ENCODE assay signal across 27 mouse cellular contexts in the genomic region with DNA sequence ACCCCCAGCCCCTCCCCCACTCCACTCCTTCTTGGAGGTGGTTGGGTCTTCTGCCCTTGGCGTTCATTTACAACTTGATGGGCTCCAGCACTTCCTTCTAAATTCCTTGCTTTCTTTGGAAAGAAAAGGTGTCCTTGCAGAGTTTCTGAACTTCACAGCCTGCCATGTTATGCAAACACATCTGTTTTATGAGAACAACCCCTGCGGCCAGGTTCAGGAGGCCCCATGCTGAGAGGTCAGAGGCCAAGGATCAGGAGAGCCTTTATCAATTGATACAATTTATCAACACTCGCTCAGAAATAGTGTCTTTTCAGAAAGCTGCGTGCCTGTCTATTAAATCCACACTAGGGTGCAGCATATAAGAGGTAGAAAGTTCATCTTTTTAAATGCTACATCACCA. TPM values are rescaled to one million over a fixed set of nuclear protein-coding genes. Genes with fewer than 3 reads are reported as not detected.
A peak's percentile ranks its signal among the peaks of the same experiment; 100 is the strongest.
DNase-seq lines count a peak whose midpoint lies in the region; ATAC-seq and TF ChIP-seq lines count a peak whose summit lies in the region.
"Had no signal": no experiment of that assay in that cellular context is flagged by ENCODE, and none has a peak within 500 bp of the region (broad histone marks: within the 10 kb centered on the region; RNA-seq: fewer than 3 reads in every experiment).

No protein-coding gene starts in this region.

- peak; percentile 14 for TF ChIP-seq CTCF in midbrain, postnatal 0 days (IDR thresholded peaks at IDR 0.05)
- no peak for TF ChIP-seq CTCF in ES-Bruce4 (IDR thresholded peaks at IDR 0.05; ENCODE audit: low read depth, low read length)

- no peaks in the 10 kb centered on the region for H3K9me3 ChIP-seq in midbrain, postnatal 0 days (ENCODE audit: low read length)
- no peaks in the 10 kb centered on the region for H3K9me3 ChIP-seq in midbrain, embryonic 16.5 days (replicated peaks; ENCODE audit: control insufficient read depth, low read length, poor library complexity, severe bottlenecking)
- H3K9me3 ChIP-seq in ES-Bruce4 (replicated peaks; ENCODE audit: control insufficient read depth, insufficient read depth, low read length, poor library complexity, severe bottlenecking) = no peaks in the 10 kb centered on the region
- H3K9me3 ChIP-seq in hindbrain, embryonic 16.5 days (ENCODE audit: control insufficient read depth, low read length) = no peaks in the 10 kb centered on the region
- H3K9me3 ChIP-seq: embryonic facial prominence, embryonic 12.5 days; embryonic facial prominence, embryonic 15.5 days; heart, embryonic 12.5 days; heart, embryonic 15.5 days; hindbrain, embryonic 10.5 days; hindbrain, embryonic 13.5 days had no signal

- no peaks in the 10 kb centered on the region for H3K36me3 ChIP-seq in midbrain, postnatal 0 days (ENCODE audit: insufficient read depth, low read length)
- no peaks in the 10 kb centered on the region for H3K36me3 ChIP-seq in midbrain, embryonic 16.5 days (ENCODE audit: control insufficient read depth, insufficient read depth, low read length)
- no peaks in the 10 kb centered on the region for H3K36me3 ChIP-seq in ES-Bruce4 (ENCODE audit: control insufficient read depth, insufficient read depth, low read length, poor library complexity, severe bottlenecking)
- H3K36me3 ChIP-seq in hindbrain, embryonic 16.5 days (ENCODE audit: control insufficient read depth, insufficient read depth, low read length) = no peaks in the 10 kb centered on the region
- H3K36me3 ChIP-seq: embryonic facial prominence, embryonic 12.5 days; embryonic facial prominence, embryonic 15.5 days; heart, embryonic 12.5 days; heart, embryonic 15.5 days; hindbrain, embryonic 10.5 days; hindbrain, embryonic 13.5 days had no signal

- no peak for DNase-seq in midbrain, postnatal 0 days (ENCODE audit: low spot score)
- DNase-seq in R1 (ENCODE audit: low read depth, low spot score) = peak; percentile 94
- no peak for DNase-seq in cerebellum, postnatal 4 days (ENCODE audit: low spot score in 2 of 2)
- DNase-seq: adrenal gland, adult 2 months; adrenal gland, postnatal 14 days; B cell, adult 2 months; cerebellum, adult 11-12 months; cerebellum, adult 9-10 months; cerebellum, postnatal 14 days; forebrain, postnatal 0 days; gastrocnemius, postnatal 25 days; heart, adult 18-20 months; heart, postnatal 10 days; heart, postnatal 36 days had no signal

- no peak overlapping the region for H3K4me2 ChIP-seq in midbrain, postnatal 0 days (ENCODE audit: low read depth, low read length, poor library complexity, severe bottlenecking)
- no peak overlapping the region for H3K4me2 ChIP-seq in midbrain, embryonic 16.5 days (ENCODE audit: low read length)
- H3K4me2 ChIP-seq in hindbrain, embryonic 16.5 days (ENCODE audit: low read length) = no peak overlapping the region
- H3K4me2 ChIP-seq: embryonic facial prominence, embryonic 12.5 days; embryonic facial prominence, embryonic 15.5 days; heart, embryonic 12.5 days; heart, embryonic 15.5 days; hindbrain, embryonic 13.5 days had no signal

- H3K27me3 ChIP-seq in midbrain, postnatal 0 days (ENCODE audit: insufficient read depth, low read length) = no peaks in the 10 kb centered on the region
- no peaks in the 10 kb centered on the region for H3K27me3 ChIP-seq in midbrain, embryonic 16.5 days (ENCODE audit: control insufficient read depth, insufficient read depth, low read depth, low read length)
- no peaks in the 10 kb centered on the region for H3K27me3 ChIP-seq in ES-Bruce4 (ENCODE audit: control insufficient read depth, insufficient read depth, low read length, poor library complexity, severe bottlenecking)
- H3K27me3 ChIP-seq in hindbrain, embryonic 16.5 days (replicated peaks; ENCODE audit: control insufficient read depth, insufficient read depth, low read length) = no peaks in the 10 kb centered on the region
- H3K27me3 ChIP-seq: embryonic facial prominence, embryonic 12.5 days; embryonic facial prominence, embryonic 15.5 days; heart, embryonic 12.5 days; heart, embryonic 15.5 days; hindbrain, embryonic 13.5 days had no signal

- 30% methylated on average over 4 of the region's 4 CpGs for WGBS in midbrain, postnatal 0 days
- WGBS in midbrain, embryonic 16.5 days = 26% methylated on average over 4 of the region's 4 CpGs
- 27% methylated on average over 4 of the region's 4 CpGs for WGBS in hindbrain, embryonic 16.5 days

- peak; percentile 91 for TF ChIP-seq EP300 in ES-Bruce4 (IDR thresholded peaks at IDR 0.05; ENCODE audit: insufficient read depth, low read depth, low read length)

- no peak for ATAC-seq in midbrain, postnatal 0 days (ENCODE audit: low FRiP score)
- ATAC-seq in midbrain, embryonic 16.5 days = no peak
- no peak for ATAC-seq in hindbrain, embryonic 16.5 days
- no peak for ATAC-seq in CD4-positive, CD25-positive, alpha-beta regulatory T cell, adult 4 months
- ATAC-seq: forebrain, embryonic 14.5 days; forebrain, postnatal 0 days; hindbrain, postnatal 0 days; inflammation-experienced regulatory T-cells, adult 6 months had no signal

- no peaks in the 10 kb centered on the region for H3K4me1 ChIP-seq in midbrain, postnatal 0 days (ENCODE audit: insufficient read depth, low read length)
- no peaks in the 10 kb centered on the region for H3K4me1 ChIP-seq in midbrain, embryonic 16.5 days (ENCODE audit: control insufficient read depth, insufficient read depth, low read length)
- peaks cover 6% of the 10 kb centered on the region for H3K4me1 ChIP-seq in ES-Bruce4 (ENCODE audit: control insufficient read depth, insufficient read depth, low read length)
- H3K4me1 ChIP-seq in hindbrain, embryonic 16.5 days (ENCODE audit: control insufficient read depth, insufficient read depth, low read depth, low read length) = no peaks in the 10 kb centered on the region
- H3K4me1 ChIP-seq: embryonic facial prominence, embryonic 12.5 days; embryonic facial prominence, embryonic 15.5 days had no signal

- no peak overlapping the region for H3K4me3 ChIP-seq in midbrain, postnatal 0 days (ENCODE audit: low read depth, low read length)
- H3K4me3 ChIP-seq in midbrain, embryonic 16.5 days (ENCODE audit: low read depth, low read length) = no peak overlapping the region
- H3K4me3 ChIP-seq in ES-Bruce4 (ENCODE audit: low read depth, low read length) = no peak overlapping the region
- H3K4me3 ChIP-seq in hindbrain, embryonic 16.5 days (ENCODE audit: low read length) = no peak overlapping the region
- H3K4me3 ChIP-seq: embryonic facial prominence, embryonic 12.5 days; embryonic facial prominence, embryonic 15.5 days; heart, embryonic 12.5 days; heart, embryonic 15.5 days; hindbrain, embryonic 10.5 days; hindbrain, embryonic 13.5 days had no signal

- no peak for TF ChIP-seq POLR2A in ES-Bruce4 (IDR thresholded peaks at IDR 0.05; ENCODE audit: insufficient read depth, low read length)

- no peak overlapping the region for H3K9ac ChIP-seq in midbrain, postnatal 0 days (replicated peaks; ENCODE audit: low read length, poor library complexity, severe bottlenecking)
- H3K9ac ChIP-seq in midbrain, embryonic 16.5 days (ENCODE audit: low read depth, low read length) = no peak overlapping the region
- H3K9ac ChIP-seq in ES-Bruce4 (ENCODE audit: low read depth, poor library complexity, severe bottlenecking) = no peak overlapping the region
- H3K9ac ChIP-seq in hindbrain, embryonic 16.5 days (ENCODE audit: low read depth, low read length) = no peak overlapping the region
- H3K9ac ChIP-seq: embryonic facial prominence, embryonic 12.5 days; embryonic facial prominence, embryonic 15.5 days; forebrain, postnatal 0 days; heart, embryonic 12.5 days; heart, embryonic 15.5 days; hindbrain, embryonic 13.5 days had no signal

- H3K27ac ChIP-seq in midbrain, postnatal 0 days (ENCODE audit: low read depth, low read length) = no peak overlapping the region
- no peak overlapping the region for H3K27ac ChIP-seq in midbrain, embryonic 16.5 days (ENCODE audit: low read length)
- peak overlapping the region; percentile 35 for H3K27ac ChIP-seq in ES-Bruce4 (ENCODE audit: insufficient read depth, low read length)
- no peak overlapping the region for H3K27ac ChIP-seq in hindbrain, embryonic 16.5 days (ENCODE audit: low read depth, low read length)
- H3K27ac ChIP-seq: embryonic facial prominence, embryonic 12.5 days; embryonic facial prominence, embryonic 15.5 days; heart, embryonic 15.5 days; hindbrain, embryonic 10.5 days; hindbrain, embryonic 13.5 days; hindbrain, postnatal 0 days had no signal

RNA-seq across cellular contexts. Expression of gene Kit, which starts 37.0 kb away (rescaled TPM):
- total RNA-seq in midbrain, postnatal 0 days (2014; rRNA removed) = 51.6 and 52.4 TPM in 2 replicates
- 29.9 and 30.9 TPM in 2 replicates for polyA plus RNA-seq in midbrain, postnatal 0 days (2015; fragmentation: Nextera tagmentation; extraction: Ambion mirVana)
- 41.7 and 49.0 TPM in 2 replicates for polyA plus RNA-seq in midbrain, embryonic 16.5 days (2015; fragmentation: Nextera tagmentation; extraction: Ambion mirVana)
- 36.4 and 36.6 TPM in 2 replicates for polyA plus RNA-seq in ES-Bruce4 (2011; ENCODE audit: insufficient read depth, insufficient read length, low read depth, missing spikeins)
- polyA plus RNA-seq in hindbrain, embryonic 16.5 days (2015; fragmentation: Nextera tagmentation; extraction: Ambion mirVana) = 52.2 and 60.5 TPM in 2 replicates
- polyA plus RNA-seq in CD4-positive, CD25-positive, alpha-beta regulatory T cell, adult 4 months (2017; shearing (Covaris generic)) = 1 to 10 TPM in 1 of 2 experiments, under 1 TPM in 1; 0.50 to 1.8 TPM

Comparison
In these comparisons a context has a peak if more than half of its experiments do, and no peak if none do; other contexts are left out.
1. RNA of gene Kit, which starts 37.0 kb away (polyA plus RNA-seq): 52.2 to 60.5 TPM in hindbrain, embryonic 16.5 days, 41.7 to 49.0 TPM in midbrain, embryonic 16.5 days, 36.4 to 36.6 TPM in ES-Bruce4 and 29.9 to 30.9 TPM in midbrain, postnatal 0 days; 0.50 to 1.8 TPM in CD4-positive, CD25-positive, alpha-beta regulatory T cell, adult 4 months; every median in the first group is over 10 times any median in the second.